Mouse (Mus musculus) megakaryocyte-erythroid progenitor cell, adult 5-6 weeks (primary cell): Measurements from ENCODE around the gene Aasdh. TPM values are rescaled to one million over a fixed set of nuclear protein-coding genes. Genes with fewer than 3 reads are reported as not detected.

ENCODE experiments used
- ATAC-seq: replicated peaks from 2 replicates; pipeline ENCODE4 v1.8.0; 2016; ENCODE audit warnings: mild to moderate bottlenecking, inconsistent platforms; ENCODE audit not compliant: severe bottlenecking, poor library complexity, low FRiP score, low TSS enrichment
- total RNA-seq, 2 experiments: library from RNA; stranded (forward) in 1 of 2; stranded (reverse) in 1 of 2; fragments of 200-1000, 215-1000 nt in 1 of 2; fragments of >200 nt in 1 of 2; fragmentation: Nextera tagmentation in 1 of 2; gene quantifications; 2 replicates each; pipeline ENCODE4 v1.2.3; 2014 to 2017

The Aasdh gene
- total RNA-seq (2014; fragmentation: Nextera tagmentation) = 41.1 and 55.8 TPM in 2 replicates
- total RNA-seq (2017) = 21.4 and 41.4 TPM in 2 replicates

- peak; percentile 92 for ATAC-seq
Measured at GRCm38 (mm10) chr5:76905405-76906154, at the start of gene Aasdh. Gene Aasdh, minus strand, starts transcription at chr5:76905514.

GRCm38 (mm10) chr5:76954271-76954900 lies 49.1 kb upstream of the Aasdh start:
- no peak for ATAC-seq

- no peak for ATAC-seq
Measured at GRCm38 (mm10) chr5:76953794-76954193, 48.5 kb upstream of the Aasdh start.

GRCm38 (mm10) chr5:76952112-76953040 lies 47.1 kb upstream of the Aasdh start:
- no peak for ATAC-seq

GRCm38 (mm10) chr5:76951106-76952027 lies 46.1 kb upstream of the Aasdh start, which contains the start of the genes Paics and Ppat:
Gene Paics, plus strand, starts transcription at chr5:76951307.
Gene Ppat, minus strand, starts transcription at chr5:76951578.
- peak; percentile 85 for ATAC-seq

- peak; percentile 9; the same call in 1 of the 2 replicates for ATAC-seq
Measured at GRCm38 (mm10) chr5:76950343-76951105, 45.2 kb upstream of the Aasdh start.

- no peak for ATAC-seq
Measured at GRCm38 (mm10) chr5:76947758-76948157, 42.4 kb upstream of the Aasdh start.

- no peak for ATAC-seq
Measured at GRCm38 (mm10) chr5:76947142-76947541, 41.8 kb upstream of the Aasdh start.

- no peak for ATAC-seq
Measured at GRCm38 (mm10) chr5:76945678-76946033, 40.3 kb upstream of the Aasdh start.

- no peak for ATAC-seq
Measured at GRCm38 (mm10) chr5:76944965-76945677, 39.8 kb upstream of the Aasdh start.

- ATAC-seq = no peak
Measured at GRCm38 (mm10) chr5:76942505-76942904, 37.2 kb upstream of the Aasdh start.

- no peak for ATAC-seq
Measured at GRCm38 (mm10) chr5:76941975-76942374, 36.7 kb upstream of the Aasdh start.

- no peak for ATAC-seq
Measured at GRCm38 (mm10) chr5:76939717-76940116, 34.4 kb upstream of the Aasdh start.

GRCm38 (mm10) chr5:76929180-76929877 lies 24.0 kb upstream of the Aasdh start:
- ATAC-seq = no peak

GRCm38 (mm10) chr5:76928124-76928832 lies 23.0 kb upstream of the Aasdh start:
- ATAC-seq = peak; percentile 86

- no peak for ATAC-seq
Measured at GRCm38 (mm10) chr5:76924296-76924695, 19.0 kb upstream of the Aasdh start.
